Mouse (Mus musculus): ENCODE results near the gene Ndufb4. TPM values are rescaled to one million over a fixed set of nuclear protein-coding genes. Genes with fewer than 3 reads are reported as not detected.

The Ndufb4 gene
- total RNA-seq, 4 experiments from 2014 or later: 161 to 184 (median 165) TPM

Other genes starting within 250 kb of the Ndufb4 start
- 10 to 100 TPM; 10.2 to 14.1 (median 11.6) TPM for gene Gtf2e1, start 114.7 kb downstream of the Ndufb4 start, total RNA-seq (2022)
- 1 to 10 TPM; 5.2 to 5.9 (median 5.5) TPM for gene Rabl3, start 114.6 kb downstream of the Ndufb4 start, total RNA-seq (2022)
- under 1 TPM in 1 of 4 experiments, not detected in 3; 0.27 TPM for gene Hgd, start 74.3 kb downstream of the Ndufb4 start, total RNA-seq (2022)
- 10 to 100 TPM; 19.3 to 28.8 (median 21.9) TPM for gene Fstl1, start 122.4 kb upstream of the Ndufb4 start, total RNA-seq (2022)
- gene Gm36028, start 206.7 kb upstream of the Ndufb4 start, total RNA-seq (2022): not detected
- 10 to 100 TPM; 36.4 to 48.4 (median 46.0) TPM for gene Lrrc58, start 213.9 kb upstream of the Ndufb4 start, total RNA-seq (2022)